Mouse (Mus musculus): ENCODE measurements around the gene Hexdc.

GRCm38 (mm10) chr11:121192742-121193141, 11.5 kb upstream of the Hexdc start:
- TF ChIP-seq POLR2A (IDR thresholded peaks at IDR 0.05; ENCODE audit: borderline replicate concordance, control insufficient read depth, low read depth, low read length) (no peak), CTCF (IDR thresholded peaks at IDR 0.05; ENCODE audit: control insufficient read depth, insufficient read depth, low read length) (no peak)
